Comparison of ENCODE assay signal across 20 mouse cellular contexts in genomic region chr11:94403757-94404156, GRCm38 (mm10). TPM values are rescaled to one million over a fixed set of nuclear protein-coding genes. Genes with fewer than 3 reads are reported as not detected.
A peak's percentile ranks its signal among the peaks of the same experiment; 100 is the strongest.
DNase-seq lines count a peak whose midpoint lies in the region; ATAC-seq lines count a peak whose summit lies in the region.
"Had no signal": no experiment of that assay in that cellular context is flagged by ENCODE, and none has a peak within 500 bp of the region (broad histone marks: within the 10 kb centered on the region; RNA-seq: fewer than 3 reads in every experiment).

No protein-coding gene starts in this region.

- DNase-seq in kidney, adult 11 months = peak; percentile 49
- no peak for DNase-seq in limb, embryonic 10.5 days (ENCODE audit: low spot score)
- no peak for DNase-seq in gastrocnemius, postnatal 36 days
- DNase-seq: adrenal gland, postnatal 25 days; cerebellum, adult 11-12 months; cerebellum, postnatal 14 days; gastrocnemius, postnatal 10 days; heart, adult 18-20 months; heart, postnatal 36 days; right cerebral cortex, adult 18-20 months had no signal

- H3K27me3 ChIP-seq in kidney, embryonic 14.5 days (ENCODE audit: control insufficient read depth, insufficient read depth, low read length) = no peaks in the 10 kb centered on the region
- no peaks in the 10 kb centered on the region for H3K27me3 ChIP-seq in embryonic facial prominence, embryonic 15.5 days
- peaks cover 3% of the 10 kb centered on the region; the same call in 1 of the 2 replicates for H3K27me3 ChIP-seq in kidney, embryonic 15.5 days
- 0 out of 2 replicates have a peak, but pooled peaks cover 14% of the 10 kb centered on the region for H3K27me3 ChIP-seq in limb, embryonic 10.5 days (ENCODE audit: low read depth, poor library complexity, severe bottlenecking)
- H3K27me3 ChIP-seq: CH12.LX; neural tube, embryonic 12.5 days had no signal

- no peak overlapping the region for H3K27ac ChIP-seq in kidney, embryonic 14.5 days (ENCODE audit: low read depth, low read length)
- H3K27ac ChIP-seq in embryonic facial prominence, embryonic 15.5 days (replicated peaks) = no peak overlapping the region
- peak overlapping the region; percentile 49; the same call in 1 of the 2 replicates for H3K27ac ChIP-seq in kidney, embryonic 15.5 days
- 0 out of 2 replicates have a peak overlapping the region, but pooled peaks have one; percentile 1 for H3K27ac ChIP-seq in limb, embryonic 10.5 days
- H3K27ac ChIP-seq: hindbrain, embryonic 14.5 days; layer of hippocampus, adult 2 months; liver, embryonic 14.5 days; neural tube, embryonic 12.5 days had no signal

- no peak overlapping the region for H3K4me3 ChIP-seq in kidney, embryonic 14.5 days (ENCODE audit: low read length)
- H3K4me3 ChIP-seq in embryonic facial prominence, embryonic 15.5 days (replicated peaks) = no peak overlapping the region
- H3K4me3 ChIP-seq in kidney, embryonic 15.5 days (replicated peaks) = no peak overlapping the region
- no peak overlapping the region for H3K4me3 ChIP-seq in limb, embryonic 10.5 days
- H3K4me3 ChIP-seq: layer of hippocampus, adult 2 months; neural tube, embryonic 12.5 days had no signal

- WGBS in kidney, embryonic 14.5 days = 82% methylated on average over 10 of the region's 10 CpGs
- 72% methylated on average over 10 of the region's 10 CpGs for WGBS in embryonic facial prominence, embryonic 15.5 days
- WGBS in kidney, embryonic 15.5 days = 82% methylated on average over 10 of the region's 10 CpGs
- 77% methylated on average over 10 of the region's 10 CpGs for WGBS in limb, embryonic 10.5 days

- H3K36me3 ChIP-seq in kidney, embryonic 14.5 days (ENCODE audit: control insufficient read depth, insufficient read depth, low read length) = no peaks in the 10 kb centered on the region; the same call in 1 of the 2 replicates
- H3K36me3 ChIP-seq in embryonic facial prominence, embryonic 15.5 days = peaks cover 3% of the 10 kb centered on the region; the same call in 1 of the 2 replicates
- H3K36me3 ChIP-seq in kidney, embryonic 15.5 days = 0 out of 2 replicates have a peak, but pooled peaks cover under 1% of the 10 kb centered on the region
- peaks cover 2% of the 10 kb centered on the region for H3K36me3 ChIP-seq in limb, embryonic 10.5 days
- H3K36me3 ChIP-seq: neural tube, embryonic 12.5 days had no signal

- intact Hi-C loops in gastrocnemius, postnatal 36 days (cut with DNase I) = loop anchor here (2.0 to 5.0 kb wide), 2 partner anchors 61 to 84 kb away; partner anchors contain the start of gene Spata20

- H3K4me1 ChIP-seq in kidney, embryonic 14.5 days (ENCODE audit: control insufficient read depth, insufficient read depth, low read length) = peaks cover 16% of the 10 kb centered on the region
- H3K4me1 ChIP-seq in embryonic facial prominence, embryonic 15.5 days = peaks cover 33% of the 10 kb centered on the region
- peaks cover 40% of the 10 kb centered on the region for H3K4me1 ChIP-seq in kidney, embryonic 15.5 days
- H3K4me1 ChIP-seq in limb, embryonic 10.5 days = peaks cover 41% of the 10 kb centered on the region

- H3K4me2 ChIP-seq in kidney, embryonic 14.5 days (replicated peaks; ENCODE audit: low read depth, low read length) = no peak overlapping the region
- no peak overlapping the region for H3K4me2 ChIP-seq in embryonic facial prominence, embryonic 15.5 days (replicated peaks)
- no peak overlapping the region for H3K4me2 ChIP-seq in kidney, embryonic 15.5 days
- H3K4me2 ChIP-seq: hindbrain, embryonic 14.5 days; midbrain, embryonic 11.5 days; neural tube, embryonic 12.5 days had no signal

- H3K9me3 ChIP-seq in kidney, embryonic 14.5 days (ENCODE audit: control insufficient read depth, low read length) = no peaks in the 10 kb centered on the region
- H3K9me3 ChIP-seq in embryonic facial prominence, embryonic 15.5 days (replicated peaks) = no peaks in the 10 kb centered on the region
- H3K9me3 ChIP-seq in kidney, embryonic 15.5 days (replicated peaks) = no peaks in the 10 kb centered on the region
- no peaks in the 10 kb centered on the region for H3K9me3 ChIP-seq in limb, embryonic 10.5 days (replicated peaks)
- H3K9me3 ChIP-seq: neural tube, embryonic 12.5 days had no signal

- H3K9ac ChIP-seq in kidney, embryonic 14.5 days (ENCODE audit: low read depth, low read length) = no peak overlapping the region
- no peak overlapping the region for H3K9ac ChIP-seq in embryonic facial prominence, embryonic 15.5 days
- H3K9ac ChIP-seq in kidney, embryonic 15.5 days = no peak overlapping the region
- H3K9ac ChIP-seq: hindbrain, embryonic 14.5 days; liver, embryonic 14.5 days; neural tube, embryonic 12.5 days had no signal

- ATAC-seq in kidney, embryonic 14.5 days (ENCODE audit: low FRiP score, low TSS enrichment) = no peak
- ATAC-seq in embryonic facial prominence, embryonic 15.5 days (ENCODE audit: insufficient number of reproducible peaks, low FRiP score, low TSS enrichment, low read depth) = 0 out of 2 replicates have a peak, but pooled peaks have one; percentile 2
- no peak for ATAC-seq in kidney, embryonic 15.5 days (replicated peaks; ENCODE audit: low FRiP score)
- no peak for ATAC-seq in megakaryocyte, adult 5-6 weeks (ENCODE audit: poor library complexity, severe bottlenecking)

RNA-seq across cellular contexts. Expression of gene Abcc3, which starts 11.0 kb away (rescaled TPM):
- polyA plus RNA-seq in kidney, embryonic 14.5 days (2014; fragmentation: Nextera tagmentation; extraction: Ambion mirVana) = 1.1 and 3.9 TPM in 2 replicates
- 2.8 and 4.4 TPM in 2 replicates for polyA plus RNA-seq in embryonic facial prominence, embryonic 15.5 days (2015; fragmentation: Nextera tagmentation; extraction: Ambion mirVana)
- polyA plus RNA-seq in kidney, embryonic 15.5 days (2015; fragmentation: Nextera tagmentation; extraction: Ambion mirVana) = 3.4 and 6.0 TPM in 2 replicates
- 0.59 and 0.88 TPM in 2 replicates for polyA plus RNA-seq in limb, embryonic 10.5 days (2016; fragmentation: Nextera tagmentation; extraction: Ambion mirVana)
- 1.1 and 1.8 TPM in 2 replicates for total RNA-seq in megakaryocyte, adult 5-6 weeks (2015)
- 1.4 and 1.8 TPM in 2 replicates for total RNA-seq in megakaryocyte, adult 5-6 weeks (2017)
- total RNA-seq in gastrocnemius, postnatal 36 days (2021) = under 1 TPM; 0.47 to 0.48 TPM

Comparison
In these comparisons a context has a peak if more than half of its experiments do, and no peak if none do; other contexts are left out.
1. H3K27ac ChIP-seq: peak in kidney, embryonic 15.5 days (single experiment) and limb, embryonic 10.5 days (single experiment); none in kidney, embryonic 14.5 days (single experiment) and embryonic facial prominence, embryonic 15.5 days (single experiment).